Mouse (Mus musculus) midbrain, embryonic 12.5 days (tissue): ENCODE data around the gene Fli1. TPM values are rescaled to one million over a fixed set of nuclear protein-coding genes. Genes with fewer than 3 reads are reported as not detected.

Experiments used
- ATAC-seq: fragments of 200-750 bp; cut with Nextera tagmentation; 2 replicates; pipeline ENCODE4 v1.8.0; 2017; ENCODE audit warnings: low read depth, moderate TSS enrichment, moderate library complexity; ENCODE audit not compliant: low FRiP score
- H3K27ac ChIP-seq: fragments of 300-500 bp; sonication (generic); replicated peaks from 2 replicates; pipeline ENCODE4 v1.5.1; 2016; ENCODE audit warnings: mild to moderate bottlenecking
- H3K27me3 ChIP-seq: fragments of 300-500 bp; sonication (generic); 2 replicates; pipeline ENCODE4 v1.6.1; 2016; ENCODE audit warnings: mild to moderate bottlenecking
- H3K36me3 ChIP-seq: fragments of 300-500 bp; sonication (generic); 2 replicates; pipeline ENCODE4 v1.6.1; 2016
- H3K4me1 ChIP-seq: fragments of 300-500 bp; sonication (generic); 2 replicates; pipeline ENCODE4 v1.6.1; 2016
- H3K4me2 ChIP-seq: fragments of 300-500 bp; sonication (generic); replicated peaks from 2 replicates; pipeline ENCODE4 v1.6.1; 2016; ENCODE audit warnings: mild to moderate bottlenecking, moderate library complexity
- H3K4me3 ChIP-seq: fragments of 300-500 bp; sonication (generic); 2 replicates; pipeline ENCODE4 v1.5.1; 2016; ENCODE audit warnings: mild to moderate bottlenecking
- H3K9ac ChIP-seq: fragments of 300-500 bp; sonication (generic); replicated peaks from 2 replicates; pipeline ENCODE4 v1.6.1; 2016; ENCODE audit warnings: mild to moderate bottlenecking, moderate library complexity
- H3K9me3 ChIP-seq: fragments of 300-500 bp; sonication (generic); 2 replicates; pipeline ENCODE4 v1.6.1; 2016; ENCODE audit warnings: mild to moderate bottlenecking
- WGBS: fragments of 180-500 bp; shearing (Covaris S2); methylation state at CpG from one replicate; pipeline ENCODE4 v1.1.7; 2016; 5-methylcytosine and 5-hydroxymethylcytosine counted together
- polyA plus RNA-seq: library from polyadenylated mRNA; unstranded; fragments of >200 nt; fragmentation: Nextera tagmentation; extraction: Ambion mirVana; gene quantifications from 2 replicates; pipeline ENCODE4 v1.2.1, GENCODE M21; 2016

Fli1 gene
- polyA plus RNA-seq, 1 experiment from 2014 or later, result 11.0 TPM

- no peak overlapping the region for H3K27ac ChIP-seq
- no peak overlapping the region for H3K4me3 ChIP-seq
- WGBS, result 87% methylated on average over 5 of the region's 5 CpGs
- no peaks in the 10 kb centered on the region for H3K4me1 ChIP-seq
- no peak overlapping the region for H3K9ac ChIP-seq
- no peaks in the 10 kb centered on the region for H3K9me3 ChIP-seq
- no peaks in the 10 kb centered on the region for H3K27me3 ChIP-seq
- H3K4me2 ChIP-seq, result no peak overlapping the region
- no peak for ATAC-seq
- no peaks in the 10 kb centered on the region for H3K36me3 ChIP-seq
Measured at GRCm38 (mm10) chr9:32376863-32377590, 165.6 kb downstream of the Fli1 start.

GRCm38 (mm10) chr9:32376031-32376430 lies 166.6 kb downstream of the Fli1 start:
- Histone ChIP-seq H3K9me3 (no peaks in the 10 kb centered on the region), H3K9ac (no peak overlapping the region), H3K27ac (no peak overlapping the region), H3K4me1 (no peaks in the 10 kb centered on the region), H3K27me3 (no peaks in the 10 kb centered on the region), H3K4me2 (no peak overlapping the region), H3K36me3 (no peaks in the 10 kb centered on the region), H3K4me3 (no peak overlapping the region)
- 87% methylated on average over 7 of the region's 7 CpGs for whole genome bisulfite sequencing
- ATAC-seq, result no peak

GRCm38 (mm10) chr9:32373656-32374055 lies 169.0 kb downstream of the Fli1 start:
- Histone ChIP-seq H3K4me1 (peaks cover 10% of the 10 kb centered on the region; the same call in 1 of the 2 replicates), H3K4me2 (no peak overlapping the region), H3K4me3 (no peak overlapping the region), H3K27me3 (no peaks in the 10 kb centered on the region), H3K27ac (no peak overlapping the region), H3K9me3 (no peaks in the 10 kb centered on the region), H3K36me3 (no peaks in the 10 kb centered on the region), H3K9ac (no peak overlapping the region)
- WGBS, result 92% methylated on average over 6 of the region's 6 CpGs
- no peak for ATAC-seq

Other genes with a start within 250 kb of the Fli1 start
- 0.22 and 0.29 TPM in 2 replicates for gene Kcnj5, start 198.5 kb downstream of the Fli1 start, polyA plus RNA-seq
- gene Kcnj1, start 170.4 kb downstream of the Fli1 start, polyA plus RNA-seq, result not detected in 2 replicates
- 26.2 and 26.3 TPM in 2 replicates for gene Ets1, start 93.4 kb upstream of the Fli1 start, polyA plus RNA-seq